Mouse (Mus musculus) lung, embryonic 14.5 days (tissue): ENCODE results near the gene Rhoj. TPM values are rescaled to one million over a fixed set of nuclear protein-coding genes. Genes with fewer than 3 reads are reported as not detected.
"Not testable (repeated sequence)": the region's sequence is repeated elsewhere in the genome, so short reads cannot be mapped to it uniquely, and the experiment has no call there.

Source experiments
- ATAC-seq: fragments of 200-750 bp; cut with Nextera tagmentation; 2 replicates; pipeline ENCODE4 v1.8.0; 2017; ENCODE audit warnings: mild to moderate bottlenecking, moderate TSS enrichment, moderate library complexity; ENCODE audit not compliant: insufficient read depth
- DNase-seq: peaks from one replicate; pipeline ENCODE4 v3.0.0-alpha.2; 2015
- H3K27ac ChIP-seq: fragments of 300-500 bp; sonication (generic); 2 replicates; pipeline ENCODE4 v1.5.1; 2014; ENCODE audit warnings: low read depth, mild to moderate bottlenecking, moderate library complexity
- H3K27me3 ChIP-seq: fragments of 300-500 bp; sonication (generic); 2 replicates; pipeline ENCODE4 v1.6.1; 2014; ENCODE audit warnings: low read length, control low read depth; ENCODE audit not compliant: insufficient read depth
- H3K36me3 ChIP-seq: fragments of 300-500 bp; sonication (generic); 2 replicates; pipeline ENCODE4 v1.6.1; 2014; ENCODE audit warnings: control low read depth; ENCODE audit not compliant: insufficient read depth
- H3K4me1 ChIP-seq: fragments of 300-500 bp; sonication (generic); 2 replicates; pipeline ENCODE4 v1.6.1; 2014; ENCODE audit warnings: antibody characterized with exemption, control low read depth; ENCODE audit not compliant: insufficient read depth
- H3K4me2 ChIP-seq: fragments of 300-500 bp; sonication (generic); 2 replicates; pipeline ENCODE4 v1.6.1; 2014; ENCODE audit warnings: mild to moderate bottlenecking
- H3K4me3 ChIP-seq: fragments of 300-500 bp; sonication (generic); 2 replicates; pipeline ENCODE4 v1.5.1; 2014; ENCODE audit warnings: low read depth, low read length
- H3K9ac ChIP-seq: fragments of 300-500 bp; sonication (generic); 2 replicates; pipeline ENCODE4 v1.6.1; 2014
- H3K9me3 ChIP-seq: fragments of 300-500 bp; sonication (generic); 2 replicates; pipeline ENCODE4 v1.6.1; 2016; ENCODE audit warnings: low read depth, low read length, control low read depth
- CTCF ChIP-seq: IDR thresholded peaks from 2 replicates; pipeline ENCODE4 v1.5.1; 2016; ENCODE audit warnings: antibody characterized with exemption, low read depth
- WGBS: fragments of 180-500 bp; shearing (Covaris S2); extraction: QIAGEN DNeasy Blood & Tissue Kit; methylation state at CpG from one replicate; pipeline ENCODE4 v1.1.7; 2014; 5-methylcytosine and 5-hydroxymethylcytosine counted together
- polyA plus RNA-seq: library from polyadenylated mRNA; unstranded; fragments of >200 nt; fragmentation: Nextera tagmentation; extraction: Ambion mirVana; gene quantifications from 2 replicates; pipeline ENCODE4 v1.2.1, GENCODE M21; 2014

The Rhoj gene
- polyA plus RNA-seq, 1 experiment from 2014 or later: 54.4 TPM

GRCm38 (mm10) chr12:75416681-75417080, 108.6 kb downstream of the Rhoj start, which contains the start of gene Gphb5:
Gene Gphb5 (minus strand): TSS chr12:75416781.
- ATAC-seq (no peak), DNase-seq (no peak)
- Histone ChIP-seq H3K27ac (no peak within 1 kb of the TSS), H3K27me3 (no peaks in the 10 kb centered on the region), H3K9ac (no peak within 1 kb of the TSS), H3K9me3 (no peaks in the 10 kb centered on the region), H3K4me3 (no peak within 1 kb of the TSS), H3K36me3 (no peaks in the 10 kb centered on the region), H3K4me2 (no peak within 1 kb of the TSS), H3K4me1 (no peaks in the 10 kb centered on the region)
- 78% methylated on average over 4 of the region's 4 CpGs for WGBS
- no peak for TF ChIP-seq CTCF

- Histone ChIP-seq H3K9me3 (no peaks in the 10 kb centered on the region), H3K4me2 (no peak overlapping the region), H3K4me1 (no peaks in the 10 kb centered on the region), H3K36me3 (no peaks in the 10 kb centered on the region), H3K4me3 (no peak overlapping the region), H3K9ac (no peak overlapping the region), H3K27me3 (no peaks in the 10 kb centered on the region), H3K27ac (no peak overlapping the region)
- no peak for ATAC-seq
- TF ChIP-seq CTCF: no peak
- WGBS: 41% methylated on average over 7 of the region's 7 CpGs
- no peak for DNase-seq
Measured at GRCm38 (mm10) chr12:75424359-75424758, 116.2 kb downstream of the Rhoj start.

GRCm38 (mm10) chr12:75424817-75425216, 116.7 kb downstream of the Rhoj start:
- Histone ChIP-seq H3K9ac (no peak overlapping the region), H3K9me3 (no peaks in the 10 kb centered on the region), H3K4me2 (no peak overlapping the region), H3K27me3 (no peaks in the 10 kb centered on the region), H3K4me1 (no peaks in the 10 kb centered on the region), H3K36me3 (no peaks in the 10 kb centered on the region), H3K27ac (no peak overlapping the region), H3K4me3 (no peak overlapping the region)
- DNase-seq (no peak), ATAC-seq (no peak)
- TF ChIP-seq CTCF: no peak
- WGBS: 81% methylated on average over 4 of the region's 4 CpGs

- Histone ChIP-seq H3K27ac (no peak overlapping the region), H3K27me3 (no peaks in the 10 kb centered on the region), H3K36me3 (no peaks in the 10 kb centered on the region), H3K4me2 (no peak overlapping the region), H3K4me3 (no peak overlapping the region), H3K9me3 (no peaks in the 10 kb centered on the region), H3K9ac (no peak overlapping the region), H3K4me1 (no peaks in the 10 kb centered on the region)
- TF ChIP-seq CTCF: no peak
- no peak for DNase-seq
- 82% methylated on average over 7 of the region's 7 CpGs for WGBS
- ATAC-seq: no peak
Measured at GRCm38 (mm10) chr12:75425882-75426281, 117.8 kb downstream of the Rhoj start.

- no peak for TF ChIP-seq CTCF
- ATAC-seq (no peak), DNase-seq (no peak)
- no peaks in the 10 kb centered on the region for H3K27me3 ChIP-seq
- H3K4me2 ChIP-seq: no peak overlapping the region
- H3K4me1 ChIP-seq: no peaks in the 10 kb centered on the region
- H3K4me3 ChIP-seq: no peak overlapping the region
- H3K9me3 ChIP-seq: no peaks in the 10 kb centered on the region
- H3K27ac ChIP-seq: no peak overlapping the region
- 79% methylated on average over 6 of the region's 6 CpGs for WGBS
- no peaks in the 10 kb centered on the region for H3K36me3 ChIP-seq
- no peak overlapping the region for H3K9ac ChIP-seq
Measured at GRCm38 (mm10) chr12:75428719-75429118, 120.6 kb downstream of the Rhoj start.

- Histone ChIP-seq H3K9me3 (no peaks in the 10 kb centered on the region), H3K36me3 (no peaks in the 10 kb centered on the region), H3K27me3 (no peaks in the 10 kb centered on the region), H3K4me1 (no peaks in the 10 kb centered on the region), H3K4me2 (no peak overlapping the region), H3K27ac (no peak overlapping the region), H3K9ac (no peak overlapping the region), H3K4me3 (no peak overlapping the region)
- ATAC-seq (no peak), DNase-seq (no peak)
- WGBS: 74% methylated on average over 1 of the region's 1 CpGs
- no peak for TF ChIP-seq CTCF
Measured at GRCm38 (mm10) chr12:75429685-75430396, 121.7 kb downstream of the Rhoj start.

GRCm38 (mm10) chr12:75432400-75432799, 124.3 kb downstream of the Rhoj start:
- 79% methylated on average over 6 of the region's 6 CpGs for WGBS
- not testable (repeated sequence) for H3K27ac ChIP-seq, H3K4me2 ChIP-seq

More at GRCm38 (mm10) chr12:75432400-75432799, 124.3 kb downstream of the Rhoj start:
- not testable (repeated sequence) for H3K4me3 ChIP-seq, H3K9ac ChIP-seq, H3K9me3 ChIP-seq, H3K36me3 ChIP-seq, H3K27me3 ChIP-seq, DNase-seq, ATAC-seq, H3K4me1 ChIP-seq
